Mouse (Mus musculus) ES-Bruce4 (cell line): ENCODE data around the gene Agap1.

ENCODE experiments used
- CTCF ChIP-seq: IDR thresholded peaks from one replicate; pipeline ENCODE4 v1.8.1; 2011; ENCODE audit warnings: low read depth, low read length
- POLR2A ChIP-seq: IDR thresholded peaks from one replicate; pipeline ENCODE4 v1.8.1; 2011; ENCODE audit warnings: low read length; ENCODE audit not compliant: insufficient read depth

- TF ChIP-seq POLR2A: no peak
- no peak for TF ChIP-seq CTCF
Observed at GRCm38 (mm10) chr1:89493177-89493576, 38.6 kb downstream of the Agap1 start.
